Mouse (Mus musculus) ES-E14 (cell line): Measurements from ENCODE around the gene Padi6.

Experiments used
- CHD2 ChIP-seq: IDR thresholded peaks from 2 replicates; pipeline ENCODE4 v1.6.1; 2014; ENCODE audit warnings: mild to moderate bottlenecking, low read depth, low read length, inconsistent platforms
- HCFC1 ChIP-seq: IDR thresholded peaks from 2 replicates; pipeline ENCODE4 v1.6.1; 2012; ENCODE audit warnings: low read length, inconsistent platforms, borderline replicate concordance; ENCODE audit not compliant: insufficient read depth
- MAFK ChIP-seq: IDR thresholded peaks from 2 replicates; pipeline ENCODE4 v1.6.1; 2014; ENCODE audit warnings: mild to moderate bottlenecking, low read depth, low read length, inconsistent platforms; ENCODE audit not compliant: insufficient read depth
- ZC3H11A ChIP-seq: IDR thresholded peaks from 2 replicates; pipeline ENCODE4 v1.6.1; 2012; ENCODE audit warnings: low read depth, mild to moderate bottlenecking, inconsistent platforms, low read length, borderline replicate concordance

DNA sequence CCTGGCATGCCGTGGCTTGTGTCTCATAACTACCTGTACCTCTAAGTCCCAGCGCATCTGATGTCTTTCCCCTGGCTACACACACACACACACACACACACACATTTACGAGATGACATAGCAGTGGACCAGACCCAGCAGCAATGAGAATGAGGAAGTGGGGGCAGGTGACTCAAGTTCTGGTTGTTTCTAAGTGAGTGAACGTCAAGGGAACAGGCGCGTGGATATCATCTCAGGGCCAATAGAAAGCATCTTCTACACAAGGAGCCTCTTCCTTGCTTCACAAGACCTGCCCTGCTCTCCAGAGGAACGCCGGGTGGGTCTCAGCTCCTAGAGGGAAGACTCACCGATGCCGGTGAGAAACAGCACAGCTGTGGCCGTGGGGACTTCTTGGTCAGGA lies 1.8 kb downstream of the Padi6 start:
- TF ChIP-seq CHD2, result no peak
- TF ChIP-seq MAFK, result no peak
- no peak for TF ChIP-seq ZC3H11A
- no peak for TF ChIP-seq HCFC1
